Mouse (Mus musculus) neural tube, embryonic 14.5 days (tissue): ENCODE data around the gene Epm2a. TPM values are rescaled to one million over a fixed set of nuclear protein-coding genes. Genes with fewer than 3 reads are reported as not detected.

Experiments used
- ATAC-seq: fragments of 200-750 bp; cut with Nextera tagmentation; 2 replicates; pipeline ENCODE4 v1.8.0; 2017; ENCODE audit warnings: low read depth, mild to moderate bottlenecking, moderate TSS enrichment, moderate library complexity
- H3K27ac ChIP-seq: fragments of 300-500 bp; sonication (generic); 2 replicates; pipeline ENCODE4 v1.5.1; 2014; ENCODE audit warnings: low read depth, mild to moderate bottlenecking, control low read depth, low read length, moderate library complexity, mixed read lengths
- H3K27me3 ChIP-seq: fragments of 300-500 bp; sonication (generic); 2 replicates; pipeline ENCODE4 v1.6.1; 2014; ENCODE audit warnings: low read length; ENCODE audit not compliant: control insufficient read depth, insufficient read depth
- H3K36me3 ChIP-seq: fragments of 300-500 bp; sonication (generic); 2 replicates; pipeline ENCODE4 v1.6.1; 2014; ENCODE audit warnings: low read length, mixed read lengths; ENCODE audit not compliant: control insufficient read depth, insufficient read depth
- H3K4me1 ChIP-seq: fragments of 300-500 bp; sonication (generic); 2 replicates; pipeline ENCODE4 v1.6.1; 2014; ENCODE audit warnings: low read length; ENCODE audit not compliant: control insufficient read depth, insufficient read depth
- H3K4me2 ChIP-seq: fragments of 300-500 bp; sonication (generic); 2 replicates; pipeline ENCODE4 v1.6.1; 2014; ENCODE audit warnings: mild to moderate bottlenecking, low read depth, low read length, control low read depth
- H3K4me3 ChIP-seq: fragments of 300-500 bp; sonication (generic); 2 replicates; pipeline ENCODE4 v1.5.1; 2014; ENCODE audit warnings: low read depth, low read length, control low read depth, mixed read lengths
- H3K9ac ChIP-seq: fragments of 300-500 bp; sonication (generic); replicated peaks from 2 replicates; pipeline ENCODE4 v1.6.1; 2014; ENCODE audit warnings: low read depth, mild to moderate bottlenecking, control low read depth, low read length, mixed read lengths
- H3K9me3 ChIP-seq: fragments of 300-500 bp; sonication (generic); 2 replicates; pipeline ENCODE4 v1.6.1; 2016; ENCODE audit warnings: low read length; ENCODE audit not compliant: control insufficient read depth
- WGBS: fragments of 180-500 bp; shearing (Covaris S2); extraction: QIAGEN DNeasy Blood & Tissue Kit; methylation state at CpG from one replicate; pipeline ENCODE4 v1.1.7; 2014; 5-methylcytosine and 5-hydroxymethylcytosine counted together
- polyA plus RNA-seq: library from polyadenylated mRNA; unstranded; fragments of >200 nt; fragmentation: Nextera tagmentation; extraction: Ambion mirVana; gene quantifications from 2 replicates; pipeline ENCODE4 v1.2.1, GENCODE M21; 2014

Gene Epm2a
- polyA plus RNA-seq, 1 experiment from 2014 or later, result 2.5 TPM

DNA sequence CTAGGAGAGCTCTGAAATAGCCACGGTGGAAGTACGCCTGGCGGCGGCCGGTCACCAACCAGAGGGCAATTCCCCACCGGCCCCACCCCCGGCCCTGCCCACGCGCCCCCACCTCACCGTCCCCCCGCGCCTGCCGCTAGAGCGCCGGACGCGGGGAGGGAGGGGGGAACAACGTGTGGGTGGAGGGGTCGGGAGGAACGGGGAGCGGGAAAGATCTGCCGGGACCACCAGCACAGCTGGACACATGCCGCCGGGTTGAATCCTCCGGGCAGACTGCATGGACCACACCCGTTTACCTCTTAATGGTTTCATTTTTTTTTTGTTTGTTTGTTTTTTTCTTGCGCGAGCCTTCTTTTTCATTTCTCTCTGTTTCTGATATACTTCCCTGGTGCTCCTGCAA, 148.8 kb downstream of the Epm2a start:
- no peaks in the 10 kb centered on the region for H3K36me3 ChIP-seq
- no peak overlapping the region for H3K4me2 ChIP-seq
- WGBS, result 44% methylated on average over 28 of the region's 28 CpGs
- no peak overlapping the region for H3K9ac ChIP-seq
- H3K4me3 ChIP-seq, result no peak overlapping the region
- H3K9me3 ChIP-seq, result peaks cover 4% of the 10 kb centered on the region; the same call in 1 of the 2 replicates
- no peaks in the 10 kb centered on the region for H3K27me3 ChIP-seq
- H3K4me1 ChIP-seq, result no peaks in the 10 kb centered on the region
- ATAC-seq, result peak; percentile 91
- H3K27ac ChIP-seq, result no peak overlapping the region

Other genes with a start within 250 kb of the Epm2a start
- gene Shprh, start 194.0 kb upstream of the Epm2a start, polyA plus RNA-seq, result 30.8 and 35.7 TPM in 2 replicates
- 14.4 and 20.5 TPM in 2 replicates for gene Fbxo30, start 62.1 kb upstream of the Epm2a start, polyA plus RNA-seq